Mouse (Mus musculus) stomach, postnatal 0 days (tissue): Measurements from ENCODE around the gene Pkmyt1. TPM values are rescaled to one million over a fixed set of nuclear protein-coding genes. Genes with fewer than 3 reads are reported as not detected.

Experiments
- ATAC-seq: fragments of 200-750 bp; cut with Nextera tagmentation; 2 replicates; pipeline ENCODE4 v1.8.0; 2017; ENCODE audit not compliant: low FRiP score, low TSS enrichment
- DNase-seq: peaks from one replicate; pipeline ENCODE4 v3.0.0-alpha.2; 2016; ENCODE audit warnings: low spot score
- H3K27ac ChIP-seq: fragments of 300-500 bp; sonication (generic); replicated peaks from 2 replicates; pipeline ENCODE4 v1.5.1; 2014; ENCODE audit warnings: mild to moderate bottlenecking, control low read depth
- H3K27me3 ChIP-seq: fragments of 300-500 bp; sonication (generic); 2 replicates; pipeline ENCODE4 v1.6.1; 2014; ENCODE audit warnings: low read length; ENCODE audit not compliant: control insufficient read depth, insufficient read depth
- H3K36me3 ChIP-seq: fragments of 300-500 bp; sonication (generic); 2 replicates; pipeline ENCODE4 v1.6.1; 2014; ENCODE audit warnings: low read length, mixed read lengths; ENCODE audit not compliant: control insufficient read depth, insufficient read depth
- H3K4me1 ChIP-seq: fragments of 300-500 bp; sonication (generic); replicated peaks from 2 replicates; pipeline ENCODE4 v1.6.1; 2014; ENCODE audit warnings: antibody characterized with exemption; ENCODE audit not compliant: control insufficient read depth, insufficient read depth
- H3K4me2 ChIP-seq: fragments of 300-500 bp; sonication (generic); replicated peaks from 2 replicates; pipeline ENCODE4 v1.6.1; 2014; ENCODE audit warnings: low read depth, mild to moderate bottlenecking, control low read depth, moderate library complexity
- H3K4me3 ChIP-seq: fragments of 300-500 bp; sonication (generic); 2 replicates; pipeline ENCODE4 v1.5.1; 2014; ENCODE audit warnings: low read depth, low read length, control low read depth
- H3K9ac ChIP-seq: fragments of 300-500 bp; sonication (generic); 2 replicates; pipeline ENCODE4 v1.6.1; 2014; ENCODE audit warnings: mild to moderate bottlenecking, low read length, control low read depth, mixed read lengths
- H3K9me3 ChIP-seq: fragments of 300-500 bp; sonication (generic); 2 replicates; pipeline ENCODE4 v1.6.1; 2016; ENCODE audit warnings: low read length; ENCODE audit not compliant: control insufficient read depth
- CTCF ChIP-seq: IDR thresholded peaks from 2 replicates; pipeline ENCODE4 v1.5.1; 2016; ENCODE audit warnings: antibody characterized with exemption, low read depth, mild to moderate bottlenecking, moderate library complexity
- EP300 ChIP-seq: optimal IDR thresholded peaks from 2 replicates; pipeline ENCODE3; 2016; ENCODE audit warnings: antibody characterized with exemption
- WGBS: fragments of 180-500 bp; shearing (Covaris S2); extraction: QIAGEN DNeasy Blood & Tissue Kit; methylation state at CpG from one replicate; pipeline ENCODE4 v1.1.7; 2014; 5-methylcytosine and 5-hydroxymethylcytosine counted together
- polyA plus RNA-seq: library from polyadenylated mRNA; unstranded; fragments of >200 nt; fragmentation: Nextera tagmentation; extraction: Ambion mirVana; gene quantifications from 2 replicates; pipeline ENCODE4 v1.2.1, GENCODE M21; 2015

Gene Pkmyt1
- polyA plus RNA-seq, 1 experiment from 2014 or later = 17.6 TPM

DNA sequence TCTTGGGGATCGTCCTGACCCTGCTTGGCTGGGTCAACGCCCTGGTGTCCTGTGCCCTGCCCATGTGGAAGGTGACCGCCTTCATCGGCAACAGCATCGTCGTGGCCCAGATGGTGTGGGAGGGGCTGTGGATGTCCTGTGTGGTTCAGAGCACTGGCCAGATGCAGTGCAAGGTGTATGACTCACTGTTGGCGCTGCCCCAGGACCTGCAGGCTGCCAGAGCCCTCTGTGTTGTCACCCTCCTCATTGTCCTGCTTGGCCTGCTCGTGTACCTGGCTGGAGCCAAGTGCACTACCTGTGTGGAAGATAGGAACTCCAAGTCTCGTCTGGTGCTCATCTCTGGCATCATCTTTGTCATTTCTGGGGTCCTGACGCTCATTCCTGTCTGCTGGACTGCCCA, 45.0 kb upstream of the Pkmyt1 start:
- Histone ChIP-seq H3K4me3 (no peak overlapping the region), H3K27me3 (0 out of 2 replicates have a peak, but pooled peaks cover 2% of the 10 kb centered on the region), H3K27ac (no peak overlapping the region), H3K9me3 (no peaks in the 10 kb centered on the region), H3K36me3 (no peaks in the 10 kb centered on the region), H3K9ac (no peak overlapping the region), H3K4me1 (peaks cover 5% of the 10 kb centered on the region; the same call in 1 of the 2 replicates), H3K4me2 (no peak overlapping the region)
- WGBS = 48% methylated on average over 10 of the region's 10 CpGs
- DNase-seq (peak; percentile 81), ATAC-seq (peak; percentile 75)
- TF ChIP-seq CTCF = no peak
- no peak for TF ChIP-seq EP300

DNA sequence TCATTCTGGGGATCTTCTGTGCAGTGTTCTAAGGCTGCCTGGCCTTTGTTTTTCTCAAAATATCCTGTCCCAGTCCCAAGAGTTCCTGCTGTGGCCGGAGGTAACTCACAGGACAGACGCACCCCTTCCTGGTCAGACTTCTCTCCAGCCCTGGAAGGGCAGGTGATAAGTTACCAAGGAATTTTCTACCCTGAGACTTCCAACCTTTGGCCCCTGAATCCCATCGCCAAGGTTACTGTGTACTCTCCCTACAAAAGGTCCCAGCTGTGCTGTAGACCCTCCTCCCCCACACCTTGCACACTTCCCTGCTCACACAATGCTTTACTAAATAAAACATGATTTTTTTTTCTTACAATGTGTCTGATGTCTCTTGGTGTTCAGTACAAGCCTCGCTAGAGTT, 44.0 kb upstream of the Pkmyt1 start:
- WGBS = 36% methylated on average over 4 of the region's 4 CpGs
- no peak for TF ChIP-seq CTCF
- TF ChIP-seq EP300 = no peak
- peaks cover 5% of the 10 kb centered on the region; the same call in 1 of the 2 replicates for H3K4me1 ChIP-seq
- H3K9me3 ChIP-seq = no peaks in the 10 kb centered on the region
- no peak overlapping the region for H3K9ac ChIP-seq
- no peak overlapping the region for H3K4me2 ChIP-seq
- H3K4me3 ChIP-seq = no peak overlapping the region
- H3K27me3 ChIP-seq = 0 out of 2 replicates have a peak, but pooled peaks cover 2% of the 10 kb centered on the region
- no peaks in the 10 kb centered on the region for H3K36me3 ChIP-seq
- no peak overlapping the region for H3K27ac ChIP-seq
- 0 out of 2 replicates have a peak, but pooled peaks have one; percentile 12 for ATAC-seq
- DNase-seq = no peak

GRCm38 (mm10) chr17:23682530-23682929, 43.6 kb upstream of the Pkmyt1 start:
- Histone ChIP-seq H3K4me1 (peaks cover 4% of the 10 kb centered on the region; the same call in 1 of the 2 replicates), H3K4me3 (no peak overlapping the region), H3K27me3 (0 out of 2 replicates have a peak, but pooled peaks cover 2% of the 10 kb centered on the region), H3K9me3 (no peaks in the 10 kb centered on the region), H3K9ac (no peak overlapping the region), H3K27ac (no peak overlapping the region), H3K4me2 (no peak overlapping the region), H3K36me3 (no peaks in the 10 kb centered on the region)
- DNase-seq = no peak
- ATAC-seq = no peak
- WGBS = 84% methylated on average over 3 of the region's 3 CpGs
- TF ChIP-seq EP300 = no peak

GRCm38 (mm10) chr17:23683226-23683625, 42.9 kb upstream of the Pkmyt1 start:
- no peak overlapping the region for H3K4me2 ChIP-seq
- DNase-seq (no peak), ATAC-seq (no peak)
- H3K4me3 ChIP-seq = no peak overlapping the region
- H3K4me1 ChIP-seq = peaks cover 2% of the 10 kb centered on the region; the same call in 1 of the 2 replicates
- no peak overlapping the region for H3K9ac ChIP-seq
- 0 out of 2 replicates have a peak, but pooled peaks cover 2% of the 10 kb centered on the region for H3K27me3 ChIP-seq
- no peak for TF ChIP-seq CTCF
- no peak for TF ChIP-seq EP300
- H3K36me3 ChIP-seq = no peaks in the 10 kb centered on the region
- H3K27ac ChIP-seq = no peak overlapping the region
- no peaks in the 10 kb centered on the region for H3K9me3 ChIP-seq
- WGBS = 37% methylated on average over 15 of the region's 15 CpGs

DNA sequence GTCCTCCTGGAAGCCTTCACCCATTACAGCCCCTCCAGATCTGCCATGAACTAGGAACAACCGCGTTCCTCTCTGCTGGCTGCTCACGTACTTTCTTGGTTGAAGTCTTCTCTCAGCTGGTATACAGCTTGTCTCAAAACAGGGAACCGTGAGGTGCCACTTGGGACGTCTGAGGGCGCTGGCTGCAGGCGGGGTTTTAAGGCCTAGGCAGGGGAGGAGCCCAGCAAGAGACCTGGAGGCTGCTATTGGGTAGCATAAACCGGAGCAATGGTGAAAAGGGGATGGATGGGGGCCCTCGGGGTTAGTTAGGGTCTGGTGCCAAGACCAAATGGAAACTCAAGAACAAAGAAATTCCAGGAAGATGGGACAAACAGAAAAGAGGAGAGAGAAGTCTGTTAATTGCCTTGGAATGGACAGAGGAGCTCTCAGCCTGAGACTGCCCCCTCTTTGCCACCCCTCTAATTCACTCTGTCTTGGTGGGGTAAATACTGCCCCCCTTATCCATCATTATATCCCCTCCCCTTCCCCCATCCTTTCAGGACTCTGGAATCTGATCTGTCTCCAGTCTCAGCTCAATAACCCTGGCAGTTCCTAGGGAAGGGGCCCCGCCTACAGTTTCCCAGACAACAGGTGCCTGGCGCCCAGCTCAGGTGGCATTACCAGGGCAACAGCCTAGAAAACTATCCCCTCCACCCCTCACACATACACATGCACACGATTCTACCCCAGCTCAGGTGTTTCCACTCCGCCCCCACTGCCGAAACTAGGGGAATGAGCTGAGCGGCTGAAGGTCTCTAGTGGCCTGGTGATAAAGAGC, 42.1 kb upstream of the Pkmyt1 start, which contains the start of gene Cldn9:
Gene Cldn9 (minus strand): TSS at position 171 of the 817 bp plus-strand sequence.
- no peak within 1 kb of the TSS for H3K27ac ChIP-seq
- H3K4me1 ChIP-seq = peaks cover 2% of the 10 kb centered on the region; the same call in 1 of the 2 replicates
- no peak for TF ChIP-seq CTCF
- TF ChIP-seq EP300 = no peak
- WGBS = 29% methylated on average over 15 of the region's 15 CpGs
- ATAC-seq (no peak), DNase-seq (no peak)
- H3K4me2 ChIP-seq = no peak within 1 kb of the TSS
- H3K9ac ChIP-seq = no peak within 1 kb of the TSS
- no peaks in the 10 kb centered on the region for H3K36me3 ChIP-seq
- no peaks in the 10 kb centered on the region for H3K9me3 ChIP-seq
- 0 out of 2 replicates have a peak, but pooled peaks cover 2% of the 10 kb centered on the region for H3K27me3 ChIP-seq
- H3K4me3 ChIP-seq = no peak within 1 kb of the TSS

DNA sequence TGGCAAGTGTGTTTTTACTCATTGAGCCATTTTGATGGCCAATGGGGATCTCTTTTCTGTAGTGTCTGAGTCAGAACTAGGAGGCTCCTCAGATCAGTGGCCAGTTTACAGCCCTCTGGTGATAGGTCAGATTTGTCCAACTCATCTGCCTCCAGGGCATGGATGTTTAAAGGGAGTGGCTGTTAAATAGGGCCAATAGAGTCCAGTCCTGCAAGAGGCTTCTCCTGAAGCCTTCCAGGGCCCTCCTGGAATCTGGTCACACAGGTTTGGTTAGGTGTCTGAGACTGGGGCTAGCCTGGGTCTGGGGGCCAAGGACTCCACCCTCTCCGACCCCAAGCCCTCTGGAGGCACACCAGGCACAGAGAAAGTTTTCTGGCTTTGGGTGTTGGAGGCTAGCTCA, 31.6 kb upstream of the Pkmyt1 start:
- ATAC-seq (no peak), DNase-seq (no peak)
- no peaks in the 10 kb centered on the region for H3K36me3 ChIP-seq
- no peak overlapping the region for H3K4me2 ChIP-seq
- WGBS = 61% methylated on average over 1 of the region's 1 CpGs
- no peak overlapping the region for H3K9ac ChIP-seq
- no peaks in the 10 kb centered on the region for H3K4me1 ChIP-seq
- TF ChIP-seq CTCF (no peak), EP300 (no peak)
- H3K4me3 ChIP-seq = no peak overlapping the region
- H3K27me3 ChIP-seq = no peaks in the 10 kb centered on the region
- H3K27ac ChIP-seq = no peak overlapping the region
- H3K9me3 ChIP-seq = no peaks in the 10 kb centered on the region
